Mouse (Mus musculus): ENCODE measurements around the gene Gpc5. TPM values are rescaled to one million over a fixed set of nuclear protein-coding genes. Genes with fewer than 3 reads are reported as not detected.
A peak's percentile ranks its signal among the peaks of the same experiment; 100 is the strongest.

Gene Gpc5
- total and polyA plus RNA-seq, 3 experiments, result 0.14 TPM; not detected in 2

DNA sequence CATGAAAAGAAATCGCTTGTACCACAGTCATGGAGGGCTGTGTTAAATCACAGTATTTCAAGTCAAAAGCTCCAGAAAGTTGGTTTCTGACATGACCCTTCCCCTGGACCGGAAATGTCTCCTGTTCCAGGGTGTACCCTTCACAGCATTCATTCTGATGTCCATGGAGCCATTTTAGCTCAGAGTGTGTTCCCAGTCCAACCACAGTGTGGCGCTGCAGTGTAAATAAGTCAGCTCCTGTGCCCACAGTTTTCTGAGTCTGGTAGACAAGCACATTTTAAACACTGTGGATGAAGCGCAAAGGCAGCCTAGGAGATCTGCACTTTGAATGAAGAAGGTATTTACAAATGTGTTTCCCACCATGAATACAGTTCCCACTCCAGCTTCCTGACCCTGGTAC is 383.2 kb downstream of the Gpc5 start:
- Histone ChIP-seq H3K4me1 (ENCODE audit: control insufficient read depth in 1 of 2, insufficient read depth in 2 of 2) (no peaks in the 10 kb centered on the region), H3K9ac (ENCODE audit: insufficient read depth, low read depth) (no peak overlapping the region), H3K79me2 (replicated peaks; ENCODE audit: control insufficient read depth, extremely low read depth, insufficient read depth, poor library complexity, severe bottlenecking) (no peaks in the 10 kb centered on the region), H3K36me3 (replicated peaks in 1 of 2; ENCODE audit: control insufficient read depth in 1 of 2, insufficient read depth in 1 of 2, low read length in 1 of 2) (no peaks in the 10 kb centered on the region), H3K27ac (ENCODE audit: insufficient read depth, low read depth) (no peak overlapping the region), H3K27me3 (replicated peaks) (no peaks in the 10 kb centered on the region), H3K9me3 (replicated peaks; ENCODE audit: low read length) (peaks cover 5% of the 10 kb centered on the region), H3K4me3 (replicated peaks in 1 of 3; ENCODE audit: low read depth in 2 of 3, low read length in 2 of 3, poor library complexity in 1 of 3) (no peak overlapping the region), H3K4me2 (ENCODE audit: insufficient read depth, low read depth, poor library complexity, severe bottlenecking) (no peak overlapping the region)
- TF ChIP-seq BHLHE40 (IDR thresholded peaks at IDR 0.05; ENCODE audit: low read depth, low read length), result no peak
- no peak for TF ChIP-seq MYC (IDR thresholded peaks at IDR 0.05; ENCODE audit: low read depth, low read length)
- no peak for TF ChIP-seq ETS1 (conservative IDR thresholded peaks at IDR 0.05; ENCODE audit: low read depth, low read length)
- peak; percentile 32 for TF ChIP-seq RAD21 (IDR thresholded peaks at IDR 0.05; ENCODE audit: low read depth, low read length)
- peak; percentile 48 to 55; a peak in 3 of 4 replicates for TF ChIP-seq CTCF (conservative IDR thresholded peaks at IDR 0.05 in 1 of 2, IDR thresholded peaks at IDR 0.05 in 1 of 2; ENCODE audit: low read depth in 2 of 2, low read length in 2 of 2)
- TF ChIP-seq MEF2A (IDR thresholded peaks at IDR 0.05; ENCODE audit: borderline replicate concordance, low read depth, low read length), result no peak
- no peak for TF ChIP-seq JUN (IDR thresholded peaks at IDR 0.05; ENCODE audit: insufficient read depth, low read depth, low read length)
- dilution Hi-C loops (cut with MboI; ENCODE audit: extremely low pct_ligation_motif_present, extremely low pct_unique_long_range_greater_than_20kb, low sequenced_read_pairs) (no loop called here), in situ Hi-C loops (cut with MboI; ENCODE audit: low pct_ligation_motif_present, low pct_unique_long_range_greater_than_20kb, low sequenced_read_pairs) (no loop called here)
- peak; percentile 57 for DNase-seq (ENCODE audit: extremely low read depth)

DNA sequence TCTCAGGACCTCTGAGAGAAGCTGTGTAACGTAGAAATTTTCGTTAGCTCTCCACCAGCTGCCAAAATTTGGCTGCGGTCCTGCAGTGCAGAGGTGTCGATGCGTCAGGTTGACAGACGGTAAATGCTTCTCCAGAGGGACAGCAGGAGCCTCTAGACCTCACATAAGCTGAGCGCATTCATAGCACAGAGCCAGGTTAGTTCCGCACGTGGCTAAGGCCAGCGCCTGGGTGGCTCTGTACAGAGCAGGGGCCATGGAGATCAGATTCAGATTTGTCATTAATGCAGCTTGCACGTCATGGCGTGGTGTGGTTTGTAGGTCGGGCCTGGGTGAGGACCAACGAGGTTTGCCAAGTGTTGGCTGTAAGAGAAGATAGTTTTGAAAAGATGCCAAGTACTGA is 385.3 kb downstream of the Gpc5 start:
- no peak overlapping the region for H3K27ac ChIP-seq (ENCODE audit: insufficient read depth, low read depth)
- H3K79me2 ChIP-seq (replicated peaks; ENCODE audit: control insufficient read depth, extremely low read depth, insufficient read depth, poor library complexity, severe bottlenecking), result no peaks in the 10 kb centered on the region
- H3K9me3 ChIP-seq (replicated peaks; ENCODE audit: low read length), result peaks cover 5% of the 10 kb centered on the region
- H3K27me3 ChIP-seq (replicated peaks), result no peaks in the 10 kb centered on the region
- dilution Hi-C loops (cut with MboI; ENCODE audit: extremely low pct_ligation_motif_present, extremely low pct_unique_long_range_greater_than_20kb, low sequenced_read_pairs) (no loop called here), in situ Hi-C loops (cut with MboI; ENCODE audit: low pct_ligation_motif_present, low pct_unique_long_range_greater_than_20kb, low sequenced_read_pairs) (no loop called here)
- no peak for DNase-seq (ENCODE audit: extremely low read depth)
- no peak for TF ChIP-seq SMC3 (IDR thresholded peaks at IDR 0.05; ENCODE audit: low read depth, low read length)
- TF ChIP-seq MAZ (IDR thresholded peaks at IDR 0.05; ENCODE audit: low read depth, low read length), result no peak
- TF ChIP-seq UBTF (IDR thresholded peaks at IDR 0.05; ENCODE audit: low read depth, low read length), result no peak
- no peak for TF ChIP-seq USF2 (conservative IDR thresholded peaks at IDR 0.05; ENCODE audit: low read depth, low read length)
- no peak for TF ChIP-seq CHD2 (IDR thresholded peaks at IDR 0.05; ENCODE audit: low read length)
- TF ChIP-seq SIN3A (IDR thresholded peaks at IDR 0.05; ENCODE audit: low read length), result no peak
- no peak for TF ChIP-seq POLR2AphosphoS2 (IDR thresholded peaks at IDR 0.05; ENCODE audit: low read depth, low read length)
- no peak for TF ChIP-seq IRF4 (IDR thresholded peaks at IDR 0.05; ENCODE audit: low read depth, low read length)
- TF ChIP-seq USF1 (IDR thresholded peaks at IDR 0.05; ENCODE audit: low read depth, low read length), result no peak
- no peak for TF ChIP-seq TCF12 (IDR thresholded peaks at IDR 0.05; ENCODE audit: low read depth, low read length)
- TF ChIP-seq RAD21 (IDR thresholded peaks at IDR 0.05; ENCODE audit: low read depth, low read length), result no peak
- no peak for TF ChIP-seq PAX5 (IDR thresholded peaks at IDR 0.05; ENCODE audit: low read length)
- TF ChIP-seq MYC (IDR thresholded peaks at IDR 0.05; ENCODE audit: low read depth, low read length), result no peak
- TF ChIP-seq POLR2A (IDR thresholded peaks at IDR 0.05; ENCODE audit: low read depth, low read length), result no peak
- no peak for TF ChIP-seq GABPA (IDR thresholded peaks at IDR 0.05; ENCODE audit: insufficient replicate concordance, low read depth, low read length)
- no peak for TF ChIP-seq ZC3H11A (IDR thresholded peaks at IDR 0.05; ENCODE audit: low read depth, low read length)
- no peak for TF ChIP-seq EP300 (IDR thresholded peaks at IDR 0.05; ENCODE audit: low read length)
- no peak overlapping the region for H3K9ac ChIP-seq (ENCODE audit: insufficient read depth, low read depth)
- H3K36me3 ChIP-seq (replicated peaks in 1 of 2; ENCODE audit: control insufficient read depth in 1 of 2, insufficient read depth in 1 of 2, low read length in 1 of 2), result no peaks in the 10 kb centered on the region
- H3K4me3 ChIP-seq (replicated peaks in 1 of 3; ENCODE audit: low read depth in 2 of 3, low read length in 2 of 3, poor library complexity in 1 of 3), result no peak overlapping the region
- H3K4me2 ChIP-seq (ENCODE audit: insufficient read depth, low read depth, poor library complexity, severe bottlenecking), result no peak overlapping the region
- H3K4me1 ChIP-seq (ENCODE audit: control insufficient read depth in 1 of 2, insufficient read depth in 2 of 2), result no peaks in the 10 kb centered on the region

Measured in CH12.LX (cell line).